Mouse (Mus musculus) left cerebral cortex, postnatal 36 days (tissue): ENCODE results near the gene Cacna1e. TPM values are rescaled to one million over a fixed set of nuclear protein-coding genes. Genes with fewer than 3 reads are reported as not detected.

Experiments
- DNase-seq, 2 experiments: peaks; one replicate each; pipeline ENCODE4 v3.0.0; 2021 to 2022; ENCODE audit warnings: low spot score in 2 of 2, mixed read lengths in 1 of 2
- intact Hi-C: fragments of 180-260 bp; cut with DNase I; formaldehyde crosslinking; loops from one replicate; pipeline ENCODE4 v1.15.1; 2025
- total RNA-seq, 2 experiments: library from RNA; stranded (reverse); gene quantifications; 2 replicates each; pipeline ENCODE4 v1.2.3; 2021

Gene Cacna1e
- total RNA-seq, 2 experiments from 2014 or later = 146 to 202 TPM

- intact Hi-C loops = loop anchor here (10.0 kb wide), 1 partner anchor 61 kb away; no protein-coding TSS in a partner anchor
Observed at GRCm38 (mm10) chr1:154663721-154664120, 220.6 kb downstream of the Cacna1e start.

DNA sequence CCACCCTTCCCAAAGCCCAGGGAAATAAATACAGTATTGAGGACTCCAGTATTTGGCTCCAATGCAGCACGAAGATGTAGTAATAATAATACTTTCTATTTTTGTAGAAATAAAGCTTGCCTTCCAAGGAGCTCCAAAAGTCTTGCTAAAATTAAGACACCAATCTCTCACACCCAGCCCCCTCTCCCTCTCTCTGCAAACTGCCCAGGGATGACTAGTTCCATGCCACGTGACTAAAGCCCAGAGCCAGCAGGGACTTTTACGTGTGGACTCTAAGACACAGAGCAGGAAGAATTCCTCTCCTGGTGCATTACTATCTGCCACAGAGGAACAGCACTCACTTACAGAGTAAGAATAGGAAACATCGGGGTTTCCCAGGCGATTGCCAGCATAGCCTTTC is 222.3 kb downstream of the Cacna1e start:
- DNase-seq = peak; percentile 50 to 64
- intact Hi-C loops = loop anchor here (10.0 kb wide), 1 partner anchor 63 kb away; no protein-coding TSS in a partner anchor

More at GRCm38 (mm10) chr1:154663721-154664120, 220.6 kb downstream of the Cacna1e start:
- DNase-seq = no peak

DNA sequence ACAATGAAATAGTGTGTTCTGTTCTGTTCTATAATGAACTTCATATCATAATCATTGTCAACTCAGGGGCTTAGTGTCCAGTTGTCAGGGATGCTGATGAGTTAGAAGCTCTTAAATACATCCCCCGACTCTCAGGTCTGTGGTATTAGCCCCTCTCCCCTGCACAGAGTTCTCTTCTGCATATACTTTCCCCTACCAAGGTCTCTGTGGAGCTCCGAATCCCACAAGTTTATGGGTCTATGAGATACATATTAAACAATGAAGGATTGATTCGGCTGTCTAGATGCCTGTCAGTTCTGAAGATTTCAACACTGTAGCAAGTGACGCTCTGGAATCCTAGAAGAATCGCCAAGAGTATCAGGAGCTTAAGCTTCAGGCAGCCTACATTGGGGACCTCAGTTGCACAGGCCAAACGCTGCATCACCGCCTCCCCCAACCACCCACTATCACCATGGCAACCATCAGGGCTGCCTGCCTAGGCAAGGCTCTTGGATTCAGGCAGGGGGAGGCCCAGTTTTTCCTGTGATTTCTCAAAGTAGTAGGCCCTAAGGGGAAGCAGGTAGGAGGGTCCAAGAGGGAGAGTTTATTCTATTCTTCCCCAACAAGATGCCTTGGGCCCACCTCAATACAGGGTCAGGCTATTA is 223.0 kb downstream of the Cacna1e start:
- DNase-seq = peak; percentile 80 to 87
- intact Hi-C loops = loop anchor here (10.0 kb wide), 1 partner anchor 63 kb away; no protein-coding TSS in a partner anchor

GRCm38 (mm10) chr1:154657366-154657765 is 226.9 kb downstream of the Cacna1e start:
- no peak for DNase-seq
- intact Hi-C loops = no loop called here

DNA sequence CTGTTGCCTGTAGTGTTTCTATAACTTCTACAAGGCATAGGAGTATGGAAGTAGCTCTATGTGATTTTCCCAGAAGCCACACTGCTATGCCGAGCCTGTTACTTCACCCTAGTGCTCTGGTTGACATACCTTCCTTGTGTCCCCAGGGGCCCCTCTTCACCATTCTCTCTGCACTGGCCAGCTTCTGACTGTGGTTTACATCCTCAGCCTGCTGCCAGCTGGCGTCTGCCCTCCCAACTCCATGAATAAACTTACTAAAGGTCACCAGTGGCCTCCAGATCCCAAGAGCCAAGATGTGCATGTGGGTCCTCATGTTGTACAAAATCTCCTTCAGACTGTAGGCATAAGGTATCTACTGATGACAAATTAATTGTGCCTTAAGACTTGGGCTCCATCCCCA is 230.3 kb downstream of the Cacna1e start:
- DNase-seq = no peak
- intact Hi-C loops = no loop called here

- intact Hi-C loops = no loop called here
- no peak for DNase-seq
Observed at GRCm38 (mm10) chr1:154646156-154646950, 237.9 kb downstream of the Cacna1e start.

DNA sequence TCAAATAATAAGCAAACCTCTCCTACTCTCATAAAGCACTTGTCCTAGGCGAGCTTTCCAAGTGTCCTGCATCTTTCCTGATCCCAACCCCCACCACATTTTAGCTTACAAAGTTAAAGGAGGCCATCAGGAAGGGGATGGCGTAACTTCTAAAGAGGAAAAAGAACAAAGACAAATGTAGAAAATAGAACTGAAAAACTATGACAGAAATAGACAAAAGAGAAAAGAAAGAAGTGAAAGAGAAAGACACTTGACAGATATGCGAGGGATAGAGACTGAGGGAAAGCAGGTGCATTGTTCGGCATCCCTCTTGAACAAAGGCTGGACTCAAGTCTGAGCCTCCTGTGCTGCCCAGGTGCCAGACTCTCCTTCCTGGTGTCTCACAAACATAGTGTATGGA is 246.5 kb downstream of the Cacna1e start:
- intact Hi-C loops = no loop called here
- no peak for DNase-seq

- DNase-seq = peak; percentile 51 to 66
- intact Hi-C loops = no loop called here
Observed at GRCm38 (mm10) chr1:154635766-154636165, 248.5 kb downstream of the Cacna1e start.

GRCm38 (mm10) chr1:154632886-154633285 is 251.4 kb downstream of the Cacna1e start:
- intact Hi-C loops = no loop called here
- DNase-seq = no peak

GRCm38 (mm10) chr1:154622666-154623653 is 261.3 kb downstream of the Cacna1e start:
- DNase-seq = no peak
- intact Hi-C loops = no loop called here

GRCm38 (mm10) chr1:154617743-154618455 is 266.4 kb downstream of the Cacna1e start:
- DNase-seq = no peak

GRCm38 (mm10) chr1:154615759-154616158 is 268.5 kb downstream of the Cacna1e start:
- DNase-seq = no peak
- intact Hi-C loops = no loop called here

More at GRCm38 (mm10) chr1:154617743-154618455, 266.4 kb downstream of the Cacna1e start:
- intact Hi-C loops = no loop called here

GRCm38 (mm10) chr1:154608516-154608915 is 275.8 kb downstream of the Cacna1e start:
- intact Hi-C loops = no loop called here
- DNase-seq = no peak

- intact Hi-C loops = no loop called here
- no peak for DNase-seq
Observed at GRCm38 (mm10) chr1:154607406-154607805, 276.9 kb downstream of the Cacna1e start.

DNA sequence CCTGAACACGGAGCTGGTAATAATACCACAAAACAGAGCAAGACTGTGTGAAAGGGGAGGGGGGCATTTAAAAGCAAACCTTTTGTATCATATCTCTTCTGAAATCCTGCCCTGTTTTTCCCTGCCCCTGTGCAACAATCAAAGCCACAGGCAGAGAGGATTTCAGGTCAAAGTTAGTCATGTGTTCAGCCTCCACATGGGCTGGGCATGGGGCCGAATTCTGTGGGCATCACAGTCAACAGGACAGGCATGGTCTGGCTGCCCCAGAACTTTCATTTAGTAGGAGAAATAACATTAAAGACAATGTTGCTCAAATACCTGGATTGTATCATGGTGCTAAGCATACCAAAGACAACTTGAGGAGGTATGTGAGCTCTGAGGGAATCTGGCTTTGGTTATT is 278.7 kb downstream of the Cacna1e start:
- intact Hi-C loops = no loop called here

DNA sequence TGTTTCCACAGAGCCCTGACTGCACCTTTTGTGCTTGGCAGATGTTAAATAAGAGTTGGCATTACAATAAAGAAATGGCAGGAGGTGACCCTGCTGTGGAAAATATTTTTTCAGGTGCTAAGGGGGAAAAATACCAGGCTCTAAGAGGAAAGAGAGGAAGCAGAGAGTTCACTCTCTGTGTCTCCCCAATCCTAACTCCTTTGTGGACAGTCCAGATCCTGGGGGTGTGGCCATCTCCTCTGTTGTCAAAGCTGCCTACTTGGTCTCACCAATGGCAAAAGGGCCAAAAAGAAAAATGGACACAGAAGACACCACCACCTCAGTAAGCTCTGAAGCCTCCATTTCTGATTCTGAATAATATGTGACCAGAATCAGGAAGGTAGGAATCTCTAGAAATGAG is 280.5 kb downstream of the Cacna1e start:
- intact Hi-C loops = no loop called here
- DNase-seq = no peak

More for the DNA sequence above, 278.7 kb downstream of the Cacna1e start:
- DNase-seq = no peak

DNA sequence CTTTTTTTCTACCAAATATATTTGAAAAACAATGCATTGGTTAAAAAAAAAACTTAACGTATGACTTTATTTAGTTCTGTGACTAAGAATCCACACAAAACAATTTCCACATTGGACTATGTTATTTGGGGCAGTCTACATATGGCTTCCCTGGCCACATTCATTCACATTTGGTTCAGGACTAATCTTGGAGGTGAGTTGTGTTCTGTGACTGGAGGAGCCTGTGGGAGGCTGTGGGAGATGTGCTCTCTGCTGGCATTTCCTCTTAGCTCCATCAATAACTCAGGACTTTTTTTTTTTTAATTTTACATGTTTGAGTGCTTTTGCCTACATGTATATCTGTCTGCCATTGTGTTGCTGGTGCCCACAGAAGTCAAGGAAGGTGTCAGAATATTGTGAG is 281.8 kb downstream of the Cacna1e start:
- no peak for DNase-seq
- intact Hi-C loops = no loop called here

DNA sequence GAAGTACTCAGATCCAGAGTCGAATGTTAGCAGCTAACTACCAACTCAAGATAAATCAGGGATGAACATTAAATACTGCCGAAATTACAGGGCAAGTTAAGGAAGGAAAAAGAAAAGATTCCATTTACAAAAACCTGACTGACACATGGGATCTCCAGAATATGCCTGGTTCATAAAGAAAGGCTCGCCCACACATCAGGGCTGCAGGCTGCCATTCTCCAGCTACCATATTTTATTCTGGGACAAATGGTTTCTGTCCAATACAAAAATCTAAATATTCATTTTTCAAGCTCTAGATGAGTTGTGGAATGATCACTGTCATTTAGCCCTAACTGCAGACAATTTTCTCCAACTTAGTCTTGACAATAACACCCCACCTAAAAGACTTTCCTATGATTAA is 301.8 kb downstream of the Cacna1e start:
- no peak for DNase-seq
- intact Hi-C loops = no loop called here

DNA sequence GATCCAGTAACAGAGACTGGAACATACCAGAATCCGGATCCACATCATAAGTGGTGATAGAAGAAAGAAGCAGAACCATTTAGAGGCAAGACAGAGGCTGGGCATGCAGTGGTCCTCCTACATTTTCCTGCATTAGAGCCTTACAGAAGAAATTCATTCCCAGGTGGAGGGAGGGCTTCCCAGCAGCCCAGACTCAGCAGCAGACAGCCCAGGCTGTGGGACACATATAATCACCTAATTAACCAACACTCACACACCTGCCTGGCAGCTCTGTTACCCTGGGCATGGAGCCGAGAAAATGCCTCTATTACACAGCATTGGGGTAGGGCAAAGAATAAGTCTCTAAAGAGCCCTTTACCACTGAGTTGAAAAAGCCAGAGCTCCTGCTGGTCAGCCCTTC is 304.4 kb downstream of the Cacna1e start:
- intact Hi-C loops = loop anchor here (5.0 kb wide), 1 partner anchor 38 kb away; no protein-coding TSS in a partner anchor
- no peak for DNase-seq
